Mouse (Mus musculus) lung, embryonic 16.5 days (tissue): ENCODE measurements at regions not wholly inside any gene's neighbourhood (a gene's known extent, or its start where the extent isn't known, plus 50 kb on each side); places are given as distances from the start of the nearest gene placed in this dataset.
"Not testable (repeated sequence)": the region's sequence is repeated elsewhere in the genome, so short reads cannot be mapped to it uniquely, and the experiment has no call there.

ENCODE experiments used
- ATAC-seq: fragments of 200-750 bp; cut with Nextera tagmentation; 2 replicates; pipeline ENCODE4 v1.8.0; 2017; ENCODE audit warnings: low read depth, mild to moderate bottlenecking, moderate library complexity
- H3K27ac ChIP-seq: fragments of 300-500 bp; sonication (generic); 2 replicates; pipeline ENCODE4 v1.5.1; 2014; ENCODE audit warnings: mild to moderate bottlenecking, control low read depth, low read length
- H3K27me3 ChIP-seq: fragments of 300-500 bp; sonication (generic); 2 replicates; pipeline ENCODE4 v1.6.1; 2014; ENCODE audit warnings: low read depth, low read length, mixed read lengths; ENCODE audit not compliant: control insufficient read depth, insufficient read depth
- H3K36me3 ChIP-seq: fragments of 300-500 bp; sonication (generic); 2 replicates; pipeline ENCODE4 v1.6.1; 2014; ENCODE audit warnings: low read length; ENCODE audit not compliant: control insufficient read depth, insufficient read depth
- H3K4me1 ChIP-seq: fragments of 300-500 bp; sonication (generic); replicated peaks from 2 replicates; pipeline ENCODE4 v1.6.1; 2014; ENCODE audit warnings: low read length, mixed read lengths; ENCODE audit not compliant: control insufficient read depth, insufficient read depth
- H3K4me2 ChIP-seq: fragments of 300-500 bp; sonication (generic); 2 replicates; pipeline ENCODE4 v1.6.1; 2014; ENCODE audit warnings: low read depth, low read length, control low read depth
- H3K4me3 ChIP-seq: fragments of 300-500 bp; sonication (generic); 2 replicates; pipeline ENCODE4 v1.5.1; 2014; ENCODE audit warnings: mild to moderate bottlenecking, low read length, control low read depth
- H3K9ac ChIP-seq: fragments of 300-500 bp; sonication (generic); 2 replicates; pipeline ENCODE4 v1.6.1; 2014; ENCODE audit warnings: low read length, control low read depth
- H3K9me3 ChIP-seq: fragments of 300-500 bp; sonication (generic); 2 replicates; pipeline ENCODE4 v1.6.1; 2016; ENCODE audit warnings: low read length; ENCODE audit not compliant: control insufficient read depth
- WGBS: fragments of 180-500 bp; shearing (Covaris S2); extraction: QIAGEN DNeasy Blood & Tissue Kit; methylation state at CpG from one replicate; pipeline ENCODE4 v1.1.7; 2014; 5-methylcytosine and 5-hydroxymethylcytosine counted together

- H3K4me1 ChIP-seq = peaks cover 8% of the 10 kb centered on the region
- no peaks in the 10 kb centered on the region for H3K36me3 ChIP-seq
- no peaks in the 10 kb centered on the region for H3K9me3 ChIP-seq
- no peak overlapping the region for H3K4me2 ChIP-seq
- H3K27me3 ChIP-seq = no peaks in the 10 kb centered on the region
- peak overlapping the region; percentile 65 for H3K27ac ChIP-seq
- H3K9ac ChIP-seq = no peak overlapping the region
- ATAC-seq = peak; percentile 64
- H3K4me3 ChIP-seq = no peak overlapping the region
- 17% methylated on average over 5 of the region's 5 CpGs for WGBS
Observed at GRCm38 (mm10) chr5:4335683-4336082, 143.5 kb downstream of the Mterf1b start.

GRCm38 (mm10) chr5:4341956-4342355, 149.8 kb downstream of the Mterf1b start:
- Histone ChIP-seq H3K4me3 (no peak overlapping the region), H3K4me1 (no peaks in the 10 kb centered on the region; the same call in 1 of the 2 replicates), H3K4me2 (no peak overlapping the region), H3K27ac (no peak overlapping the region), H3K36me3 (no peaks in the 10 kb centered on the region), H3K9me3 (no peaks in the 10 kb centered on the region), H3K27me3 (no peaks in the 10 kb centered on the region), H3K9ac (no peak overlapping the region)
- 17% methylated on average over 6 of the region's 6 CpGs for WGBS
- peak; percentile 52; the same call in 1 of the 2 replicates for ATAC-seq

GRCm38 (mm10) chr5:4344458-4344857, 152.3 kb downstream of the Mterf1b start:
- ATAC-seq = no peak
- Histone ChIP-seq H3K4me1 (no peaks in the 10 kb centered on the region; the same call in 1 of the 2 replicates), H3K36me3 (no peaks in the 10 kb centered on the region), H3K4me3 (no peak overlapping the region), H3K27ac (no peak overlapping the region), H3K27me3 (no peaks in the 10 kb centered on the region), H3K9ac (no peak overlapping the region), H3K9me3 (no peaks in the 10 kb centered on the region), H3K4me2 (no peak overlapping the region)
- WGBS = 84% methylated on average over 2 of the region's 2 CpGs

- no peak overlapping the region for H3K4me3 ChIP-seq
- no peak for ATAC-seq
- H3K36me3 ChIP-seq = no peaks in the 10 kb centered on the region
- no peaks in the 10 kb centered on the region for H3K4me1 ChIP-seq
- no peaks in the 10 kb centered on the region for H3K27me3 ChIP-seq
- H3K9ac ChIP-seq = no peak overlapping the region
- 75% methylated on average over 4 of the region's 4 CpGs for WGBS
- no peaks in the 10 kb centered on the region for H3K9me3 ChIP-seq
- no peak overlapping the region for H3K4me2 ChIP-seq
- H3K27ac ChIP-seq = no peak overlapping the region
Observed at GRCm38 (mm10) chr5:4348334-4348733, 156.2 kb downstream of the Mterf1b start.

GRCm38 (mm10) chr5:4349943-4350342, 157.8 kb downstream of the Mterf1b start:
- WGBS = 48% methylated on average over 2 of the region's 2 CpGs
- ATAC-seq = peak; percentile 75
- H3K27ac ChIP-seq = no peak overlapping the region

GRCm38 (mm10) chr5:4355609-4356224, 163.6 kb downstream of the Mterf1b start:
- Histone ChIP-seq H3K4me2 (no peak overlapping the region), H3K9ac (no peak overlapping the region), H3K4me3 (no peak overlapping the region), H3K36me3 (no peaks in the 10 kb centered on the region), H3K9me3 (no peaks in the 10 kb centered on the region), H3K4me1 (no peaks in the 10 kb centered on the region), H3K27me3 (no peaks in the 10 kb centered on the region), H3K27ac (no peak overlapping the region)
- 70% methylated on average over 7 of the region's 7 CpGs for WGBS
- no peak for ATAC-seq

More at GRCm38 (mm10) chr5:4349943-4350342, 157.8 kb downstream of the Mterf1b start:
- H3K4me1 ChIP-seq = no peaks in the 10 kb centered on the region
- no peaks in the 10 kb centered on the region for H3K9me3 ChIP-seq
- no peak overlapping the region for H3K9ac ChIP-seq
- no peaks in the 10 kb centered on the region for H3K27me3 ChIP-seq
- H3K4me2 ChIP-seq = no peak overlapping the region
- H3K36me3 ChIP-seq = no peaks in the 10 kb centered on the region
- no peak overlapping the region for H3K4me3 ChIP-seq

GRCm38 (mm10) chr5:4356555-4357273, 164.5 kb downstream of the Mterf1b start:
- not testable (repeated sequence) for H3K4me2 ChIP-seq, H3K36me3 ChIP-seq, H3K9ac ChIP-seq, H3K4me1 ChIP-seq, H3K9me3 ChIP-seq, H3K4me3 ChIP-seq, H3K27me3 ChIP-seq
- peak; percentile 90 for ATAC-seq
- peak overlapping the region; percentile 27; the same call in 1 of the 2 replicates for H3K27ac ChIP-seq

GRCm38 (mm10) chr5:4361547-4361946, 169.4 kb downstream of the Mterf1b start:
- not testable (repeated sequence) for H3K27ac ChIP-seq, H3K9me3 ChIP-seq, H3K4me2 ChIP-seq, H3K4me1 ChIP-seq, ATAC-seq, H3K27me3 ChIP-seq, H3K9ac ChIP-seq, H3K4me3 ChIP-seq, H3K36me3 ChIP-seq
- 67% methylated on average over 6 of the region's 6 CpGs for WGBS

GRCm38 (mm10) chr5:4384719-4385118, 192.6 kb downstream of the Mterf1b start:
- ATAC-seq, H3K4me3 ChIP-seq, H3K36me3 ChIP-seq, H3K9me3 ChIP-seq, H3K9ac ChIP-seq, H3K4me2 ChIP-seq, H3K4me1 ChIP-seq, H3K27ac ChIP-seq, H3K27me3 ChIP-seq: not testable (repeated sequence)
- WGBS = 57% methylated on average over 7 of the region's 7 CpGs
